ENCODE assay signal across 8 mouse cellular contexts in the genomic region with DNA sequence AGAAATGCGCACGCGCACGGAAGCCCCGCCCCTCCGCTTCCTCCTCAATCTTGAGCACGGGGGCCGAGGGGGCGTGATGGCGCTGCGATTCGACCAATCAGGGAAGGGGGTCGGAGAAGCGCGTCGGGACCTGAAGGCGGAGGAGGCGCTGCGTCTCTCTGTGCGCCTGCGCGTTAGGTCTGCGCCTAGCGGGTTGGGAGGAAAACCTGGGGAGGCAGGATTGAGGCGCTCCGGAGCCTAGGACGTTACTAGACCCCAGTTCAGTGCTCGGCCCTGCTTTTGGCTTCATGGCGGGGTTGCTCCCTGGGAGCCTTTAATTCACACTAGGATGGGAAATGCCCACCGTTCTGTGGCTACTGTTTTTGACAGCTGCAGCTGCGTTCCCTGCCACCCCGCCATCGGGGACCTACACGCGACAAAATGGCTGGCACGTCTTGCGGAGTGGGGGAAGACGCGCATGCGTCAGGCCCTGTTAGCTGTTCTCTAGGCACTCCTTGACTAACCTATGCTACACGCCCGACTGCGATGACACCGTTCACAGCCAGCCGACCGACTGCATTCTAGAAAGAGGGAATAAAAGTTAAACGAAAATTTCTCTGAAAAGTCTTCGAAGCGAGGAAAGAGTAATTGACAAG. TPM values are rescaled to one million over a fixed set of nuclear protein-coding genes. Genes with fewer than 3 reads are reported as not detected.
DNase-seq lines count a peak whose midpoint lies in the region; ATAC-seq lines count a peak whose summit lies in the region.

No protein-coding gene starts in this region.

- DNase-seq in adipocyte (ENCODE audit: low spot score): peak; percentile 100
- DNase-seq in embryo, embryonic 10 days (ENCODE audit: low spot score): peak; percentile 100
- peak; percentile 100 for DNase-seq in gastrocnemius, postnatal 10 days
- DNase-seq in induced T-regulatory cell, adult 2 months (ENCODE audit: low read depth): peak; percentile 100
- peak; percentile 96 to 99 for DNase-seq in left cerebral cortex, adult 9 months (ENCODE audit: low spot score in 2 of 2)
- DNase-seq in right cerebral cortex, postnatal 14 days: peak; percentile 100
- peak; percentile 98 to 100 for DNase-seq in urinary bladder, postnatal 36 days (ENCODE audit: low spot score in 2 of 2)

- ATAC-seq in megakaryocyte progenitor cell, adult 5-6 weeks (replicated peaks; ENCODE audit: poor library complexity): peak; percentile 92

RNA-seq across cellular contexts. Expression of gene Rprd2, which starts 0.8 kb away (rescaled TPM):
- 10 to 100 TPM; 32.2 to 41.1 TPM for total RNA-seq in gastrocnemius, postnatal 10 days (2021)
- 51.7 and 59.5 TPM in 2 replicates for total RNA-seq in megakaryocyte progenitor cell, adult 5-6 weeks (2015)
- 18.9 and 22.5 TPM in 2 replicates for total RNA-seq in megakaryocyte progenitor cell, adult 5-6 weeks (2017)

RNA-seq across cellular contexts. Expression of gene Prpf3, which starts 36.2 kb away (rescaled TPM):
- 10 to 100 TPM; 12.8 to 22.9 TPM for total RNA-seq in gastrocnemius, postnatal 10 days (2021)
- total RNA-seq in megakaryocyte progenitor cell, adult 5-6 weeks (2015): 41.2 and 56.2 TPM in 2 replicates
- 25.7 and 51.2 TPM in 2 replicates for total RNA-seq in megakaryocyte progenitor cell, adult 5-6 weeks (2017)

RNA-seq across cellular contexts. Expression of gene Mrps21, which starts 51.9 kb away (rescaled TPM):
- 100 to 1,000 TPM; 270 to 271 TPM for total RNA-seq in gastrocnemius, postnatal 10 days (2021)
- 132 and 147 TPM in 2 replicates for total RNA-seq in megakaryocyte progenitor cell, adult 5-6 weeks (2015)
- 382 and 387 TPM in 2 replicates for total RNA-seq in megakaryocyte progenitor cell, adult 5-6 weeks (2017)

RNA-seq across cellular contexts. Expression of gene Tars2, which starts 59.5 kb away (rescaled TPM):
- total RNA-seq in gastrocnemius, postnatal 10 days (2021): 10 to 100 TPM; 27.7 to 29.4 TPM
- 27.8 and 29.9 TPM in 2 replicates for total RNA-seq in megakaryocyte progenitor cell, adult 5-6 weeks (2015)
- total RNA-seq in megakaryocyte progenitor cell, adult 5-6 weeks (2017): 47.3 and 52.2 TPM in 2 replicates

Comparison
In these comparisons a context has a peak if more than half of its experiments do, and no peak if none do; other contexts are left out.
1. Peak in every context shown above with its lines: DNase-seq and ATAC-seq.